Mouse (Mus musculus) intestine, embryonic 16.5 days (tissue): ENCODE measurements around the gene Ccdc34. TPM values are rescaled to one million over a fixed set of nuclear protein-coding genes. Genes with fewer than 3 reads are reported as not detected.

Experiments used
- ATAC-seq: fragments of 200-750 bp; cut with Nextera tagmentation; 2 replicates; pipeline ENCODE4 v1.8.0; 2017; ENCODE audit warnings: moderate TSS enrichment, moderate library complexity
- H3K27ac ChIP-seq: fragments of 300-500 bp; sonication (generic); 2 replicates; pipeline ENCODE4 v1.5.1; 2014; ENCODE audit warnings: mild to moderate bottlenecking, low read length
- H3K27me3 ChIP-seq: fragments of 300-500 bp; sonication (generic); replicated peaks from 2 replicates; pipeline ENCODE4 v1.6.1; 2014; ENCODE audit warnings: low read length, control low read depth, mixed read lengths; ENCODE audit not compliant: control insufficient read depth, insufficient read depth
- H3K36me3 ChIP-seq: fragments of 300-500 bp; sonication (generic); 2 replicates; pipeline ENCODE4 v1.6.1; 2014; ENCODE audit warnings: low read length, control low read depth; ENCODE audit not compliant: control insufficient read depth, insufficient read depth
- H3K4me1 ChIP-seq: fragments of 300-500 bp; sonication (generic); 2 replicates; pipeline ENCODE4 v1.6.1; 2014; ENCODE audit warnings: low read length, control low read depth, mixed read lengths; ENCODE audit not compliant: control insufficient read depth, insufficient read depth
- H3K4me2 ChIP-seq: fragments of 300-500 bp; sonication (generic); 2 replicates; pipeline ENCODE4 v1.6.1; 2014; ENCODE audit warnings: low read depth, low read length, control low read depth
- H3K4me3 ChIP-seq: fragments of 300-500 bp; sonication (generic); 2 replicates; pipeline ENCODE4 v1.5.1; 2014; ENCODE audit warnings: mild to moderate bottlenecking, low read length
- H3K9ac ChIP-seq: fragments of 300-500 bp; sonication (generic); 2 replicates; pipeline ENCODE4 v1.6.1; 2014; ENCODE audit warnings: low read depth, low read length
- H3K9me3 ChIP-seq: fragments of 300-500 bp; sonication (generic); 2 replicates; pipeline ENCODE4 v1.6.1; 2016; ENCODE audit warnings: low read length, control low read depth; ENCODE audit not compliant: control insufficient read depth
- WGBS: fragments of 180-500 bp; shearing (Covaris S2); extraction: QIAGEN DNeasy Blood & Tissue Kit; methylation state at CpG from one replicate; pipeline ENCODE4 v1.1.7; 2014; 5-methylcytosine and 5-hydroxymethylcytosine counted together
- polyA plus RNA-seq: library from polyadenylated mRNA; unstranded; fragments of >200 nt; fragmentation: Nextera tagmentation; extraction: Ambion mirVana; gene quantifications from 2 replicates; pipeline ENCODE4 v1.2.1, GENCODE M21; 2015

Ccdc34 gene
- polyA plus RNA-seq = 34.5 and 40.0 TPM in 2 replicates

DNA sequence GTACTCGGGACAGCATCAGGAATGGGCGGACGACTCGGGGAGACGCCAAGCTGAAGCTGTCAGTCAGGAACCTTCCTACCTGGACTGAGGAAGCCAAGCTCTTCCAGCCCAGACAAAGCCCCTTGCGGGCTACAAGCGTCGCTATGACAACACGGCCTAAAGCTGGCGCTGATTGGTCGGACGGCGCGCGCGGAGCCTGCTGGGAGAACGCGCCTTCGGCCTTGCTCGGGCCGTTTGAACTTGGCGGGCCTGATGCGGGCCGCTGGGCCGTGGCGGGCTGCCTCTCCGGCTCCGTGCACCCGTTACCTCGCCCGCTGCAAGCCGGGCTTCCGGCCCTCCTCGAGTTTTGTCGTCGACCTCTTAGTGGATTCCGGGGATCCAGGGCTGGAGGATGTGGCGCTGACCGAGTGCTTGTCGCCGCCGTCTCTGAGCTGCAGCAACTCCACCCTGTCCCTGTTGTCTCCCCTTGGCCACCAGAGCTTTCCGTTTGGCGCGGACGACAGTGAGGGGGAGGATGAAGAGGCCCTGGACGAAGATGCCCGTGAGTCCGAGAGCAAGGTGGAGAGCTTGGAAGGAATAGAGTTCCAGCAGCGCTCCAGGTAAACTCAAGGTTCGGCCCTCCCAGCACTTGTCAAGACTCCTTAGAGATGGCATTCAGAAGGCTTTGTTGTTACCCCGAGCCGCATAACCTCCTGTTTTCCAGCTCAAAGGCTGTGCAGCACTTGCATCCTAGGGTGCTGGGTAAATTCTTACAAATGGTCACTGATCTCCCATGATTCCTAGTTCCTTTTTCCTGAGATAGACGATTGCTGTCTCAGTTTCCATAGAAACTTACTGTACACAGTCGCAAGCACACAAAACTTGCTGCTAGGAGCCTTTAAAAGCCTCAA lies at the start of gene Ccdc34:
Ccdc34 (plus strand) TSS at position 202 of the 890 bp plus-strand sequence.
- WGBS = under 1% methylated on average over 55 of the region's 55 CpGs
- Histone ChIP-seq H3K36me3 (no peaks in the 10 kb centered on the region), H3K9me3 (no peaks in the 10 kb centered on the region), H3K4me1 (peaks cover 14% of the 10 kb centered on the region), H3K4me2 (peak within 1 kb of the TSS; percentile 79), H3K27ac (peak within 1 kb of the TSS; percentile 79), H3K4me3 (peak within 1 kb of the TSS; percentile 82), H3K9ac (peak within 1 kb of the TSS; percentile 94), H3K27me3 (no peaks in the 10 kb centered on the region)
- ATAC-seq = peak; percentile 99

DNA sequence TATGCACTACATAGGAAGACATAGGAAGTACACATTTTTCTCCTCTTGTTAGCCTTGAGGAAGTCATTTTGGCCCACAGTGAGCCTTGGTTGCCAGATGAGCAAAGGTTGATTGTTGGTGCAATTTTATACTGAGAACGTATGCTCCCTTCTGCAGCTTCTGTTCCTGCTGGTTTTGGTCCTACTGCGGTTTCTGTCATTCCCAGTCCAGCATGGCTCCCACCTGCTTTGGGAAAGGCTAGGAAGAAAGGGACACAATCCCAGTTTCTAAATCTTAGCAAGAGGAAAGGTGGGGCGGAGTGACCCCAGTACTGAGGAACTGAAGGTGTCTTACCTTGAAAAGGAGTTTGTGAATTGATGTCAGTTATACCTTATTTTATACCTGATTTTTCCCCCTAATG lies 48.2 kb upstream of the Ccdc34 start:
- ATAC-seq = no peak
- no peak overlapping the region for H3K27ac ChIP-seq
- H3K4me3 ChIP-seq = no peak overlapping the region
- H3K9me3 ChIP-seq = no peaks in the 10 kb centered on the region
- H3K27me3 ChIP-seq = no peaks in the 10 kb centered on the region
- no peak overlapping the region for H3K4me2 ChIP-seq
- H3K4me1 ChIP-seq = peaks cover 11% of the 10 kb centered on the region; the same call in 1 of the 2 replicates
- H3K36me3 ChIP-seq = no peaks in the 10 kb centered on the region
- 74% methylated on average over 3 of the region's 3 CpGs for WGBS
- no peak overlapping the region for H3K9ac ChIP-seq

DNA sequence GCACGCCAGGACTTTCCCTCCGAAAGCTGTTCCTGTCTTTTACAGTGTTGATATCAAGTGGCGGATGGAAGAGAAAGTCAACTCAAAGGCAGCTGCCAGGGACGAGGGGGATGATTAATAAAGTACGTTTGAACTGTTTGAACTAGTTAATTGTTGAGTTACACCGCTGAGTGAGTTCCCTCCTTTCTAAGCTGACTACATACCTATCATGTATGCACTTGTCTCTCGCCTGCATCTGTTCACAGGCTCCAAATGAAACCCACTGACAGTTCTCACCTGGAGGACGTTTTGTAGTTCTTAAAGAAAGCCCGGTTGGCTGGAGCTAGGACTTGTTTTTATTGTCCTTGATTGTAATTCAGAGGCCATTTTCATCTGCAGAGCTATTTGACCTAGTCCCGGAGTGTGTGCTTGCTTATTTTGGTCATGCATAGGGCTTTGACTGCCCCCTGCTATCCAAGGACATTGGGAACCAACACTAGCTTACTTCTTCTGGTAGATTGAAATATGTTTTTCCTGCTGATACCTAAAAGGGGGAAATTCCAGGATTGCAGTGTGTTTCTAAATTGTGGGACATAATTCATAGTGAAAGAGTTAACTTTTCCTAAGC lies 47.6 kb upstream of the Ccdc34 start:
- Histone ChIP-seq H3K4me1 (peaks cover 11% of the 10 kb centered on the region; the same call in 1 of the 2 replicates), H3K36me3 (no peaks in the 10 kb centered on the region), H3K9ac (no peak overlapping the region), H3K27me3 (no peaks in the 10 kb centered on the region), H3K9me3 (no peaks in the 10 kb centered on the region), H3K27ac (no peak overlapping the region), H3K4me2 (no peak overlapping the region), H3K4me3 (no peak overlapping the region)
- ATAC-seq = no peak
- WGBS = 46% methylated on average over 10 of the region's 10 CpGs

DNA sequence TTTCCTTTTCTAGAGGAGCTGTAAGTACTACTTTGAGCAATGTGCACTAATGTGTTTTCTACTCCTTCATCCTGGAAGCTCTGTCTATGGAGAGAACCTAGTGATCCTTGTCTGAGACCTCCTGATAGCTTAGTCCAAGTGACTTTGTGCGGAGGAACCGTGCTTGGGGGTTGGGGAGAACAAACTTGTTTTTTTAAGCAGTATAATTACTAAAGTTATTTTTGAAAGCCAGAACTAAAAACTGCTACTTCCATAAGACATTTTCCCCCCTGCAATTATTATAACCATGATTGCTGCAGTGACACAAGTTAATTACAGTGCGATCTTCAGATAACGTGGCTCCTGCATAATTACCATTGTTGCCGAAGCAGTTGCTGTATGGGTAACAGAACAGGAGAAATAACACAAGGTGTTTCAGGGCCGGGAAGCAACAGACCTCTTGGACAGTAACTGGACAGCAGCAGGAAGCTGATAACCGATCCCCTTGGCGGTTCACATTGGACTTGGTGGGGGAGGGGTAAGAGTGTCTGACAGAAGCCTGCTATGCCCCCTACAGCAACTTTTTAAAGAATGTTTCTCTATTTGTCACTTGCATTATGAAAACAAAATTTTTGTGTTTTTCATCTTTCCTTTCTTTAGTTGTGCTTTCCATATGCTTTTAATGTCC lies 46.7 kb upstream of the Ccdc34 start:
- ATAC-seq = no peak
- H3K4me2 ChIP-seq = no peak overlapping the region
- H3K4me3 ChIP-seq = no peak overlapping the region
- no peak overlapping the region for H3K9ac ChIP-seq
- H3K27me3 ChIP-seq = no peaks in the 10 kb centered on the region
- no peaks in the 10 kb centered on the region for H3K36me3 ChIP-seq
- H3K9me3 ChIP-seq = no peaks in the 10 kb centered on the region
- no peak overlapping the region for H3K27ac ChIP-seq
- H3K4me1 ChIP-seq = peaks cover 7% of the 10 kb centered on the region; the same call in 1 of the 2 replicates
- WGBS = 64% methylated on average over 8 of the region's 8 CpGs

DNA sequence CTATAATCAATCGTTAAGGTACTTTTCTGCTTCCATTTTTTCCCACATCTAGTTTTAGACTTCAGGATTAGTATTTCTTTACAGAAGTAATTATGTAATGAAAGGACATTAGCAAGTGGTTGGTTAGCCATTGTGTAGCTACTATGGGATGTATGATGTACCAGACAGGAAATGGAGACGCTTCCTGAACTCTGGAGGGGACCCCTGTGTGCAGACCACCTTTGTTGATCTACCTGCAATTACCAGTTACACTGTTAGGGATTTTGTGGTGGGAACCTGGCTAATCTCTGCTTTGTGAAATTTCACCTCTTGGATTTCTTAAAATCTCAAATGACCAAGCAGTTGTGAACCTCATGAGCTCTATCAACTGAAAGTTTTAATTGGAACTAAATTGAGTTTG lies 45.3 kb upstream of the Ccdc34 start:
- Histone ChIP-seq H3K27me3 (no peaks in the 10 kb centered on the region), H3K4me2 (no peak overlapping the region), H3K4me3 (no peak overlapping the region), H3K9ac (no peak overlapping the region), H3K36me3 (no peaks in the 10 kb centered on the region), H3K27ac (no peak overlapping the region), H3K4me1 (peaks cover 7% of the 10 kb centered on the region; the same call in 1 of the 2 replicates), H3K9me3 (no peaks in the 10 kb centered on the region)
- ATAC-seq = no peak
- WGBS = 86% methylated on average over 2 of the region's 2 CpGs

DNA sequence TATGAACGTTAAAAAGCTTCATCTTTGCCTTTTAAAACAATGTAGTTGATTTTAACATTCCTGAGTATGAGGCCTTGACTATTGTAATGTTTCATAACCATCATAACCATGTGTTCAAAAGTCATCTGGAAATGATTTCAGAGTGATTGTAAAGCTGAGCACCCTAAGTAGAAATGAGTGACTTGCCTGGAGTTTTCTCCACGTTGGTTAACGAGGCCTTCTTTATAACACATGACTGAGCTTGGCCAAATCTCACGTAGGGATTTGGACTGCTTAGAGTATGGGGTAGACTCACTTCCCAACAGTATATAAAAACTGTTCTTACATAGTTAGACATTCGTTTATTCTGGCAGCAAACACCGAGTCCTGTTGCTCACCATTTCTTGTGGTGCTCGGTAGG lies 44.7 kb upstream of the Ccdc34 start:
- no peak overlapping the region for H3K4me2 ChIP-seq
- H3K27ac ChIP-seq = no peak overlapping the region
- H3K36me3 ChIP-seq = no peaks in the 10 kb centered on the region
- peaks cover 7% of the 10 kb centered on the region; the same call in 1 of the 2 replicates for H3K4me1 ChIP-seq
- no peaks in the 10 kb centered on the region for H3K27me3 ChIP-seq
- no peaks in the 10 kb centered on the region for H3K9me3 ChIP-seq
- no peak overlapping the region for H3K4me3 ChIP-seq
- ATAC-seq = no peak
- WGBS = 71% methylated on average over 7 of the region's 7 CpGs
- no peak overlapping the region for H3K9ac ChIP-seq

DNA sequence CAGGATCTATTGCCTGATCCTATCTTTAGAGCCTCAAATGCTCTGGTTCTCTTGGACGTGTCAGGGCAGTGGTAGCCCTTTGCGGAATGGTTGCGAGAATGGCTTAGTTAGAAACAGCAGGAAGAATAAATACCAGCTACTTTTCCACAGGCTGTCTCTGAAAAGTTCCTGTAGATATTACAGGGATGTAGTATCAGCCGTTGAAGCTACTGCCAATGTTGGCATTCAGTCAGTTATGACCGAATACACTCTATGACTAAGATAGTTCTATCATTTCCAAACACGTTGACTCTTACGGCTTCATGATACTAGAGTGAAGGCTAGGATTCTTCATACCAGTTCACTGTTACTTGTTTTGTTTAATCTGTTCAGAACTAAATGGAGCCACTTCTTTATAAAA lies 42.8 kb upstream of the Ccdc34 start:
- Histone ChIP-seq H3K27me3 (no peaks in the 10 kb centered on the region), H3K9me3 (no peaks in the 10 kb centered on the region), H3K9ac (no peak overlapping the region), H3K4me1 (peaks cover 3% of the 10 kb centered on the region; the same call in 1 of the 2 replicates), H3K4me3 (no peak overlapping the region), H3K4me2 (no peak overlapping the region), H3K36me3 (no peaks in the 10 kb centered on the region), H3K27ac (no peak overlapping the region)
- 96% methylated on average over 7 of the region's 7 CpGs for WGBS
- ATAC-seq = no peak

DNA sequence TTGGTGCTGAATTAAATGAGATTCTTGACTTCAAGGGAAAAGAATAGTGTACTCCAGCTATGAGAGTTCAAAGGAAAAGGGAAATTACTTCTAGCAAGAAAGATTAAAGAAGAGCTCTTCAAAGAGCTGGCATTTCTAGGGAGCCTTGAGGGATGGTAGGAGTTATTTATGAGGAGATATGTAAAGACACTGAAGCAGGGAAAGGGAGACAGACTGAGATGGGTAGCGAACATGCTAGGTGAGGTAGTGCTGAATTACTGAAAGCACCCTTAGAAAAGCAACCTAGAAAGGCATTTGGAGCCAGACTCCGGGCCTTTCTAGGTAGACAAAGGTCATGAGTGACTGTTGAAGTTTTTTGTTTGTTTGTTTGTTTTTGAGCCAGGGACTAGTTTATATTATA lies 41.4 kb upstream of the Ccdc34 start:
- no peak overlapping the region for H3K27ac ChIP-seq
- no peak overlapping the region for H3K4me3 ChIP-seq
- no peak for ATAC-seq
- 91% methylated on average over 2 of the region's 2 CpGs for WGBS
- H3K4me2 ChIP-seq = no peak overlapping the region
- H3K36me3 ChIP-seq = no peaks in the 10 kb centered on the region
- no peaks in the 10 kb centered on the region for H3K9me3 ChIP-seq
- no peaks in the 10 kb centered on the region for H3K27me3 ChIP-seq
- no peak overlapping the region for H3K9ac ChIP-seq
- 0 out of 2 replicates have a peak, but pooled peaks cover 2% of the 10 kb centered on the region for H3K4me1 ChIP-seq

DNA sequence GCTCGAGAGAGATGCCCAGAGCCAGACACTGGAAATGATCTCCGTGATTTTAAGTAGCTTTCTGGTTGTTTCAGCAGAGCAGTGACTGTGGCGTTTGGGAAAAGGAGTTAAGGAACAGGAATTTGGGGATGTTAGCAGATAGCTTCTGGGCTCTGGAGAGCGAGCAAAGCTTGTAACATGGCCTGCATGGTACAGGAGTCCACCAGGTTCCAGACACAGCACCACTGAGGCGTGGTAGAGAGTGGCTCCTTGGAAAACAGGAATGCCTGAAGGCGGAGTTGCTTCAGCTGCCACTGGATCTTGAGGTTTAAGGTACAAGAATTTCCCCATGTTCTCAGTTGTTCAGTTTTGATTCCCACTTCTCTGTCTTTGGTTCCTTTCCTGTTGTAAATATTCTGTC lies 40.3 kb upstream of the Ccdc34 start:
- Histone ChIP-seq H3K27ac (no peak overlapping the region), H3K9me3 (no peaks in the 10 kb centered on the region)

More for the DNA sequence above, 40.3 kb upstream of the Ccdc34 start:
- Histone ChIP-seq H3K4me1 (peaks cover 3% of the 10 kb centered on the region; the same call in 1 of the 2 replicates), H3K36me3 (no peaks in the 10 kb centered on the region), H3K4me3 (no peak overlapping the region), H3K9ac (no peak overlapping the region), H3K4me2 (no peak overlapping the region), H3K27me3 (no peaks in the 10 kb centered on the region)
- 80% methylated on average over 6 of the region's 6 CpGs for WGBS
- peak; percentile 56; the same call in 1 of the 2 replicates for ATAC-seq
